Mouse (Mus musculus) embryonic facial prominence, embryonic 11.5 days (tissue): ENCODE measurements at regions not wholly inside any gene's neighbourhood (a gene's known extent, or its start where the extent isn't known, plus 50 kb on each side); places are given as distances from the start of the nearest gene placed in this dataset.

Experiments used
- ATAC-seq: fragments of 200-750 bp; cut with Nextera tagmentation; replicated peaks from 2 replicates; pipeline ENCODE4 v1.8.0; 2017; ENCODE audit warnings: low read depth; ENCODE audit not compliant: insufficient number of reproducible peaks, low FRiP score, low TSS enrichment
- DNase-seq: peaks from one replicate; pipeline ENCODE4 v3.0.0-alpha.2; 2015; ENCODE audit warnings: low spot score
- H3K27ac ChIP-seq: fragments of 300-500 bp; sonication (generic); replicated peaks from 2 replicates; pipeline ENCODE4 v1.5.1; 2014; ENCODE audit warnings: mild to moderate bottlenecking, low read depth, low read length, control low read depth
- H3K27me3 ChIP-seq: fragments of 300-500 bp; sonication (generic); 2 replicates; pipeline ENCODE4 v1.6.1; 2014; ENCODE audit warnings: mild to moderate bottlenecking, low read length, moderate library complexity, mixed read lengths; ENCODE audit not compliant: control insufficient read depth, insufficient read depth
- H3K36me3 ChIP-seq: fragments of 300-500 bp; sonication (generic); replicated peaks from 2 replicates; pipeline ENCODE4 v1.6.1; 2014; ENCODE audit warnings: low read depth, mild to moderate bottlenecking, low read length, moderate library complexity, mixed read lengths; ENCODE audit not compliant: control insufficient read depth, insufficient read depth
- H3K4me1 ChIP-seq: fragments of 300-500 bp; sonication (generic); 2 replicates; pipeline ENCODE4 v1.6.1; 2014; ENCODE audit warnings: low read length, mixed read lengths; ENCODE audit not compliant: control insufficient read depth, insufficient read depth
- H3K4me2 ChIP-seq: fragments of 300-500 bp; sonication (generic); 2 replicates; pipeline ENCODE4 v1.6.1; 2014; ENCODE audit warnings: low read depth, mild to moderate bottlenecking, control low read depth, low read length, moderate library complexity
- H3K4me3 ChIP-seq: fragments of 300-500 bp; sonication (generic); 2 replicates; pipeline ENCODE4 v1.5.1; 2014; ENCODE audit warnings: low read depth, low read length, control low read depth
- H3K9ac ChIP-seq: fragments of 300-500 bp; sonication (generic); replicated peaks from 2 replicates; pipeline ENCODE4 v1.6.1; 2014; ENCODE audit warnings: mild to moderate bottlenecking, control low read depth, low read length
- H3K9me3 ChIP-seq: fragments of 300-500 bp; sonication (generic); replicated peaks from 2 replicates; pipeline ENCODE4 v1.6.1; 2016; ENCODE audit warnings: mild to moderate bottlenecking, low read length, inconsistent platforms, mixed read lengths; ENCODE audit not compliant: control insufficient read depth
- WGBS: fragments of 180-500 bp; shearing (Covaris S2); extraction: QIAGEN DNeasy Blood & Tissue Kit; methylation state at CpG from one replicate; pipeline ENCODE4 v1.1.7; 2014; 5-methylcytosine and 5-hydroxymethylcytosine counted together

- H3K9ac ChIP-seq, result no peak overlapping the region
- WGBS, result 86% methylated on average over 1 of the region's 1 CpGs
- no peaks in the 10 kb centered on the region for H3K27me3 ChIP-seq
- H3K27ac ChIP-seq, result no peak overlapping the region
- no peak overlapping the region for H3K4me3 ChIP-seq
- no peak overlapping the region for H3K4me2 ChIP-seq
- DNase-seq, result no peak
- no peaks in the 10 kb centered on the region for H3K4me1 ChIP-seq
- H3K36me3 ChIP-seq, result no peaks in the 10 kb centered on the region
- H3K9me3 ChIP-seq, result no peaks in the 10 kb centered on the region
- no peak for ATAC-seq
Observed at GRCm38 (mm10) chr2:134126988-134127387, 427.2 kb downstream of the Hao1 start.

DNA sequence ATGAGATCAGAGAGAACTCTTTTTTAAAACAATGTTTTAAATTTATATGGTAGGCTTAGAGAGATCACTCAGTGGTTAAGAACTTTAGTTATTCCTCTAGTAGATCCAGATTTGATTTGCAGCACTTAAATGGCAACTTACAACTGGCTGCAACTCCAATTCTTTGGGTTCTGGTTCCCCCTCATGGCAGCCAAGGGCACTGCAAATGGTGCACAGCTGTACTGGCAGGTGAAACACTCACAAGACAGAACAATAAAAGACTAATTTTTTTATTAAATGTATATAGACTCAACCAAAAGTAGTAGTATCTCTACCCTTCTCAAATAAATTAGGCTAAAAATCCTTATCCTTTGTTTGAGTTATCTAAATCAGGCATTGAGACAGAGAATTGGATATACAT, 446.9 kb downstream of the Hao1 start:
- no peaks in the 10 kb centered on the region for H3K9me3 ChIP-seq
- H3K4me1 ChIP-seq, result no peaks in the 10 kb centered on the region
- ATAC-seq, result no peak
- no peaks in the 10 kb centered on the region for H3K36me3 ChIP-seq
- H3K27me3 ChIP-seq, result no peaks in the 10 kb centered on the region
- no peak overlapping the region for H3K27ac ChIP-seq
- DNase-seq, result no peak
- H3K4me3 ChIP-seq, result no peak overlapping the region
- H3K4me2 ChIP-seq, result no peak overlapping the region
- H3K9ac ChIP-seq, result no peak overlapping the region

DNA sequence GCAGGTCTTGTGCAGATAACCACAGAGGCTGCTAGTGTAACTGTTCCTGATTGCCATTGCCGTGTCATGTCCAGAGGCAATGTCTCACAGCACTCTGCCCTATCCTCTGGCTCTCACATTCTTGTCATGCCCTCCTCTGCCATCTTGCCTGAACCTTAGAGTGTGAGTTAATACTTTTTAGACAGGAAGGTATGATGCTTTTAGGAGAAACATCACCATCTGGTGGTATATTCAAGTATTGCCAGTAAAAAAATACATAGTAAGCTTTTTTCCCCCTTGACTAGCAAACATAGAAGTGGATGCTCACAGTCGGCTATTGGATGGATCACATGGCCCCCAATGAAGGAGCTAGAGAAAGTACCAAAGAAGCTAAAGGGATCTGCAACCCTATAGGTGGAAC, 465.8 kb downstream of the Hao1 start:
- Histone ChIP-seq H3K27me3 (no peaks in the 10 kb centered on the region), H3K4me2 (no peak overlapping the region), H3K9me3 (no peaks in the 10 kb centered on the region), H3K4me1 (no peaks in the 10 kb centered on the region), H3K36me3 (no peaks in the 10 kb centered on the region), H3K9ac (no peak overlapping the region), H3K4me3 (no peak overlapping the region), H3K27ac (no peak overlapping the region)
- WGBS, result 74% methylated on average over 2 of the region's 2 CpGs
- ATAC-seq (no peak), DNase-seq (no peak)

- H3K9ac ChIP-seq, result no peak overlapping the region
- no peak overlapping the region for H3K4me2 ChIP-seq
- DNase-seq, result peak; percentile 47
- H3K27me3 ChIP-seq, result no peaks in the 10 kb centered on the region
- no peaks in the 10 kb centered on the region for H3K9me3 ChIP-seq
- no peaks in the 10 kb centered on the region; the same call in 1 of the 2 replicates for H3K4me1 ChIP-seq
- no peaks in the 10 kb centered on the region for H3K36me3 ChIP-seq
- 81% methylated on average over 1 of the region's 1 CpGs for WGBS
- H3K4me3 ChIP-seq, result no peak overlapping the region
- ATAC-seq, result peak; percentile 62; the same call in 1 of the 2 replicates
- H3K27ac ChIP-seq, result no peak overlapping the region
Observed at GRCm38 (mm10) chr2:134080148-134080547, 474.0 kb downstream of the Hao1 start.

GRCm38 (mm10) chr2:134077953-134078352, 476.2 kb downstream of the Hao1 start:
- Histone ChIP-seq H3K36me3 (no peaks in the 10 kb centered on the region), H3K27me3 (no peaks in the 10 kb centered on the region), H3K4me3 (no peak overlapping the region), H3K4me2 (no peak overlapping the region), H3K9ac (no peak overlapping the region), H3K9me3 (no peaks in the 10 kb centered on the region), H3K4me1 (no peaks in the 10 kb centered on the region; the same call in 1 of the 2 replicates), H3K27ac (no peak overlapping the region)
- DNase-seq, result no peak
- no peak for ATAC-seq
- 45% methylated on average over 1 of the region's 1 CpGs for WGBS

DNA sequence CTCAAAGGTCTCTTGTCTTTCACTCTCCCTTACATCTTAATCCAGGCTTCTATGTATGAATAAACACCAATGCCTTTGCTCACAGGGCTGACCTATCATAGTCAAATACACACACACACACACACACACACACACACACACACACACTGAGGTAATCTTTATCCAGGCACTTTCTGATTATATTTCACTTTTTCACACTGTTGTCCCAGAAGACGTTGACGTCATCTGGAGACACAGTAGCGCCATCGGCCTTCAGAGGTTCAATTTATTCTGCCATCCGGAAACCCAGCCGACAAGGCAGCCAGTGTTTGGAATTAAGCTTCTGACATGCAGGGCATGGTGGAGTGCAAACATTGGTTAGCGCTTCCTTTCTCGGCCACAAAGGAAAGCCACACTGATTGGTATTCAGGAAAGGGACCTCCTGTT, 486.2 kb downstream of the Hao1 start:
- no peak for ATAC-seq
- no peak overlapping the region for H3K9ac ChIP-seq

DNA sequence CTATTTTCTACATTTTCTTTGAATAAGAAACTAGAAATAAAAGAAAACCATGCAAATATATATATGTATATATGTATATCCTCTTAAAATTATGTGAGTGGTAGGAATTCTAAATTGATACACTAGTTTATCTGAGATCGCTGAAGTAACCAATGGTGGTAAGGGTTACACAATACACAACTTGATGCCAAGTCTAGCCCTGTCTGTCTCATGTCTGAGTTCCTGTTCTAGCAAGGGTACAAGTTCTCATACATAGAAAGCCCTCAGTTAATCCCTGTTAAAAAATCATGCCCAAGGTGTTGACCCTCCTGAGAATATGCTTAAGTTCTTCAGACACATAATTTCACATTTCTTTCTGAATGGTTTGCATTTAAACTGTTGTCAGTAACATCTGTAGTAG, 486.8 kb downstream of the Hao1 start:
- H3K4me3 ChIP-seq, result no peak overlapping the region
- WGBS, result 90% methylated on average over 1 of the region's 1 CpGs
- H3K4me2 ChIP-seq, result no peak overlapping the region
- H3K36me3 ChIP-seq, result no peaks in the 10 kb centered on the region
- H3K9ac ChIP-seq, result no peak overlapping the region
- DNase-seq (no peak), ATAC-seq (no peak)
- H3K27ac ChIP-seq, result no peak overlapping the region
- no peaks in the 10 kb centered on the region for H3K4me1 ChIP-seq
- no peaks in the 10 kb centered on the region for H3K27me3 ChIP-seq
- H3K9me3 ChIP-seq, result no peaks in the 10 kb centered on the region

More for the DNA sequence above, 486.2 kb downstream of the Hao1 start:
- Histone ChIP-seq H3K4me1 (no peaks in the 10 kb centered on the region), H3K36me3 (no peaks in the 10 kb centered on the region), H3K4me3 (no peak overlapping the region), H3K9me3 (no peaks in the 10 kb centered on the region), H3K27me3 (no peaks in the 10 kb centered on the region), H3K27ac (no peak overlapping the region), H3K4me2 (no peak overlapping the region)
- peak; percentile 55 for DNase-seq
- 42% methylated on average over 8 of the region's 8 CpGs for WGBS

GRCm38 (mm10) chr2:134059916-134060618, 494.1 kb downstream of the Hao1 start:
- no peaks in the 10 kb centered on the region for H3K36me3 ChIP-seq
- H3K27me3 ChIP-seq, result no peaks in the 10 kb centered on the region
- H3K9me3 ChIP-seq, result no peaks in the 10 kb centered on the region
- 83% methylated on average over 2 of the region's 2 CpGs for WGBS
- H3K4me2 ChIP-seq, result no peak overlapping the region
- no peak for ATAC-seq
- H3K4me1 ChIP-seq, result no peaks in the 10 kb centered on the region
- H3K4me3 ChIP-seq, result no peak overlapping the region
- H3K9ac ChIP-seq, result no peak overlapping the region
- no peak for DNase-seq
- no peak overlapping the region for H3K27ac ChIP-seq
